Mouse (Mus musculus): ENCODE data around the gene Platr17.
"Not testable (repeated sequence)": the region's sequence is repeated elsewhere in the genome, so short reads cannot be mapped to it uniquely, and the experiment has no call there.

Gene Platr17

DNA sequence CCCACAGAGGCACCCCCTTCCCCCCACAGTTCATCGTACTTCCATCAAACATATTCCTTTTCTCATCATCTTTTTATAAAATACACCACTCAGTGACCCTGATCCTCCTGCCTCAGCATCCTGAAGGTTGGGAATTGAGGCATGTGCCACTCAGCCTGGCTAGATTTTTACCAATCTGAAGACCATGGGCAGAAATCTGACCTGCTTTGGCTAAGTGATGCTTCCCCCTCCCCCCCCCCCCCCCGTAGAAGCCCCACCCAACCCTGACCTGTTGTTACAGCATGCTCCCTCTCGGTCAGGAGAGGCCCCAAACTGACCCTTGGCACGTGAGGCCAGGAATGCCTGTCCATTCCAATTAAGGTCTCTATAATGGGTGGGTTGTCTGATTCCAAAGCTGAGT lies at the start of gene Platr17:
Platr17 (plus strand) TSS at position 301 of the 400 bp plus-strand sequence.
- not testable (repeated sequence) for DNase-seq (ENCODE audit: low spot score)

GRCm38 (mm10) chr17:33857816-33858215 lies 47.1 kb upstream of the Platr17 start:
- DNase-seq (ENCODE audit: low spot score): no peak

DNA sequence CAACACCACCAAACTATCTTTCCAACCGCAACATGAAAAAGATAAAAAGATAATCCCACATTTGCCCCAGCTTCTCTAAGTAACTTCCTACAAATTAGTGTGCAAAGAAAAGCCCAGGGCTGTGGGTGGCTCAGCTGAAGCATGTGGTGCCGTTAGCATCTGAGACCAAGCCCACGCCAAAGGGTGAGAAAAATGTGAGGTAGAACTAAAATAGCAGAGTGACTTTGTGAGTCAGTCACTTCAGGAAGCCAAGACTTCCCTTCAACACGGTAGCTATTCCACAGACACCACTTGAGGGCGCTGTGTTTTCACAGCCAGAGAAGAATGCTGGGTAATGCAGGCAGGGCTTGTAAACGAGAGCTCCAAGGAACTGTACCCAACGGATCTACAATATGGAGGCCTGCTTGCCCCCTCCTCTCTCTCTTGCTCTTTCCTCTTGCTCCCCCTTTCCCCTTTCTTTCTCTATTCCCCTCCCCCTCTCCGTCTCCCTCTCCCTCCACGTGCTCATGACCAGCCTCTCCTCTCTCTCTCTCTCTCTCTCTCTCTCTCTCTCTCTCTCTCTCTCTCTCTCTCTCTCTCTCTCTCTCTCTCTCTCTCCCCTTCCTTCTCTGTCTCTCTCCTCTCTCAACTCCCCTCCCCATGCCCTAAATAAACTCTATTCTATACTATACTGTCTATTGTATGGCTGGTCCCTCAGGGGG lies 39.5 kb upstream of the Platr17 start:
- DNase-seq (ENCODE audit: low spot score): no peak

- DNase-seq (ENCODE audit: low spot score): not testable (repeated sequence)
These were observed 31.4 kb upstream of the Platr17 start, which contains the start of gene Gm7029 for GRCm38 (mm10) chr17:33873537-33873936. Gene Gm7029 (plus strand): TSS chr17:33873837.

DNA sequence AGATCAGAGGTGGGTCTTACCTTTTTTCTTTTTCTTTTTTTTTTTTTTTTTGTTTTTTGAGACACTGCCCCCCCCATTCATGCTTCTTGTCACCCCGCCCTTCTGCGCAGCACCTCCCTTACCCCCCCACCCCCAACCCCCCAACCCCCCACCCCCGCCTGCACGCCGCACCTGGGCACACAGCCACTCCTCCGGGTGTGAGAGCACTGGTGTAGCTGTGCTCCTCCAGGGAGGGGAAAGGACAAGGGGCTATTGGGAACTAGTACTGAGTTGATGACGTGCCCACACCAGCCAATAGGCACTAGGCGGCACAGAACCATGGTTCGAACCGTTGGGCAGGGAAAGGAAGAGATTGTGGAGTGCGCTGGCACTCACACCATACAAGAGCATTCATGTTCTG lies 30.5 kb upstream of the Platr17 start:
- no peak for DNase-seq (ENCODE audit: low spot score)

GRCm38 (mm10) chr17:33875797-33876196 lies 29.1 kb upstream of the Platr17 start:
- not testable (repeated sequence) for DNase-seq (ENCODE audit: low spot score)

- DNase-seq (ENCODE audit: low spot score): not testable (repeated sequence)
These were observed 20.6 kb upstream of the Platr17 start for GRCm38 (mm10) chr17:33884320-33884719.

DNA sequence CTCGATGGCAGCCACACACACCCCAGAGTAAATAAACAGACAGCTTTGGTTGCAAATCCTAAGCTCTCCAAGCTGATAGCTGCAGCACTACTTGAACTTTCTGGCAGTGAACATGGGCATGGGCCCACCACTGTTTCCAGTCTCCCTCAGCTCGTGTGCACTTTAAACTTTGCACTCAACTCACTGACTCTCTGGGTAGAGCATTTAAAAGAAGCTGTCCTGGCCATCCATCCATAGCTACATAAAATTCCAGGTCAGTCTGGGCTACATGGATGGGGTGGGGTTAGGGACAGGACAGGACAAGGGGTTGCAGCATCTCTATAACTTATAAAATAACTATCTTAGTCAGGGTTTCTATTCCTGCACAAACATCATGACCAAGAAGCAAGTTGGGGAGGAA lies 17.1 kb upstream of the Platr17 start:
- not testable (repeated sequence) for DNase-seq (ENCODE audit: low spot score)

- not testable (repeated sequence) for DNase-seq (ENCODE audit: low spot score)
These were observed 16.7 kb upstream of the Platr17 start for GRCm38 (mm10) chr17:33888230-33888629.

DNA sequence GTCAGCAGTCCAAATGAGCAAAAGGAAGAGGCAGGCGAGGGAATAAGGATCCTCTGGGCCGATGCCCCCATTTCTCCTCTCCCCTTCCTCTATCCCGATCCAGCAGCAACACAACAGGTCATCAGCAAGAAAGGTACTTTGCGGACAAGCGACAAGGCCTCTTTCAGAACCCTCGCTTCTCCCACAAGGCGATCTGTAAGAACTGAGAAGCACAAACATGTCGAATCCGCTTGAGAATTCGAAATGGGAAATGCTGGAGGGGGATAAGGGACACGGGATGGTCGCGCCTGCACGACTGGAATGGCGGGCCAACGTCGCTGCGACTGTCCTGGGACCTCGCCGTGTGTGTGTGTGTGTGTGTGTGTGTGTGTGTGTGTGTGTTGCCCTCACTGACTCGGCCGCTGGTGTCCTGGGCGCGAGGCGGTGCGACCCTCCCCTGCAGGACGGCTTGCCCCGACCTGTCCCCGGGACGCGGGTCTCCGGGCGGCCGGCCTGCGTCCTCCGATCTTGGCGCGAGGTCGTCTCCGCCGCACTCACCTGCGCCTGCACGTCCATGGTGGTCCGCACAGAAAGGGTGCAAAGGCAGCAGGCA lies 14.9 kb upstream of the Platr17 start:
- DNase-seq (ENCODE audit: low spot score): not testable (repeated sequence)

DNA sequence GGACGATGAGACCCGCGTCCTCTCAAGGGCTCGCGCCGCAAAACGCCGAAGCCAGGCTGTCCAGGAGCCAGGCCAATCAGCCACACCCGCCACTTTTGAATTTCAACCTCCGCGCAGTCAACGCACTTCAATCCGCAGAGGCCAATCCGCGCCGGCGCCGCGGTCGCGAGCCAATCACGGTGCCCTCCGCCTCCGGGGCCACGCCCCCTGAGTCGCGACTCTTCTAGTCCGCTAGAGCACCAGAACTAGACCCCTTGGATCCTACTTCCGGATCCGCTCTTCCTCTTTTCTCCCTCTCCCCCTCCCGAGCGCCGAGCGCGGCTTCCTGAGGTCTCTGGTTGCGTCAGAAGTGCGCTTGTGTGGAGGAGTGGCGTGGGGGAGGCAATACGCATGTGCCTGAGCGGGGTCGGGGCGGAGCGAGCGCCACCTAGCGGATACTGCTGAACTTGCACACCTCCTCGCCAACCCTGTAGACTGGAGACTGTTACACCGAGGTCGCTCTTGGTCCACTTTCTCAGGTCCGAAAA lies 14.3 kb upstream of the Platr17 start, which contains the start of gene Kifc1:
Kifc1 (minus strand) TSS at position 129 of the 527 bp plus-strand sequence.
- peak; percentile 100 for DNase-seq (ENCODE audit: low spot score)

GRCm38 (mm10) chr17:33891357-33891756 lies 13.6 kb upstream of the Platr17 start:
- DNase-seq (ENCODE audit: low spot score): no peak

GRCm38 (mm10) chr17:33891892-33892291 lies 13.0 kb upstream of the Platr17 start:
- DNase-seq (ENCODE audit: low spot score): not testable (repeated sequence)

DNA sequence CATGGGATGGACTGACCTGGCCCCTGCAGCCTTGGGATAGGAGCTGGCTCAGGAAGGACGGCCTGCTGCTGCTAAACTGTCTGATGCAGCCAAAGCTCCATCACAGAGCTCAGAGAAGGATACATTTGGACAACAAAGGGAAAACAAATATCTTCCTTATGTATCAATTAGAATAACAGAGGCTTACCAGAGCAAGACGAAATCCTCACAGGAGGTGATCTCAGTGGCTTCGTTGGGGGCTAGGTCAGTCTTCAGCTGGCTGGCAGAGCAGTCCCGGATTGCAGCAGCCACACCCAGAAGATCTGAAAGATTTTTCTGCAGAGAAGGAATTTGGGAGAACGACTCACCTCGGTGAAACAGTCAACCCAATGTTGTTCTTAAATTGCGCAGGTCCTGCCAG lies 12.5 kb upstream of the Platr17 start:
- peak; percentile 36 for DNase-seq (ENCODE audit: low spot score)

DNA sequence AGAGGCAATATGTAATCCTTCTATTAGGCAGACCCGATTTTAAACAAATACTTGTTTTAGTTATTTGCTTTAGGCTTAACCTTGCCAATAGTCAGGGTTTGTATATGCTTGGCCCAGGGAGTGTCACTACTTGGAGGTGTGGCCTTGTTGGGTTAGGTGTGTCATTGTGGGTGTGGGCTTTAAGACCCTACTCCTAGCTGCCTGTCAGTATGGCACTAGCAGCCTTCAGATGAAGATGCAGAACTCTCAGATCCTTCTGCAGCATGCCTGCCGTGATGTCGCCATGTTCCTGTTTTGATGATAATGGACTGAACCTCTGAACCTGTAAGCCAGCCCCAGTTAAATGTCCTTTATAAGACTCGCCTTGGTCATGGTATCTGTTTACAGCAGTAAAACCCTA lies 11.9 kb upstream of the Platr17 start:
- not testable (repeated sequence) for DNase-seq (ENCODE audit: low spot score)

GRCm38 (mm10) chr17:33897114-33897794 lies 7.7 kb upstream of the Platr17 start:
- no peak for DNase-seq (ENCODE audit: low spot score)

- not testable (repeated sequence) for DNase-seq (ENCODE audit: low spot score)
These were observed 6.7 kb upstream of the Platr17 start for GRCm38 (mm10) chr17:33898193-33898592.

DNA sequence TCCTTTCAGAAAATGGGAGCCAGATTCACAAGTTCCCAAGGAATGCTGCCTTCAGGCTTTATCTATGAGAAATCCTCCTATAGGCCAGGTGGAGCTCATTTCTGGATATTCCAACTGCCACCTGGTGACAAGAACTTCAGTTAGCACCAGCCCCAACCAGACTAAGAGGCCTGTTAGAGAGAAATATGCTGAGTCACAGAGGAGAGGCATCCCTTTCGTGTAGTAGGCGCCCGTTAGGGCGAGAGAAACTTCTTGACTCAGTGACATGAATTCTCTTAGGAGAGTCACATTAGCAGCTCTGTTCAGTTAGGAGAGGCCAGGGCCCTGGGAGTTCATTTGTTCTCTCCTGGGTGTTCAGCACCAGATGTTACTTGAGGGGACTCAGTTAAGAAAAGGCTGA lies 5.3 kb upstream of the Platr17 start:
- no peak for DNase-seq (ENCODE audit: low spot score)

- DNase-seq (ENCODE audit: low spot score): no peak
These were observed 4.5 kb upstream of the Platr17 start for GRCm38 (mm10) chr17:33900281-33900988.

- no peak for DNase-seq (ENCODE audit: low spot score)
These were observed 4.0 kb upstream of the Platr17 start for GRCm38 (mm10) chr17:33900989-33901314.

- peak; percentile 78 for DNase-seq (ENCODE audit: low spot score)
These were observed 3.3 kb upstream of the Platr17 start for GRCm38 (mm10) chr17:33901653-33902052.

DNA sequence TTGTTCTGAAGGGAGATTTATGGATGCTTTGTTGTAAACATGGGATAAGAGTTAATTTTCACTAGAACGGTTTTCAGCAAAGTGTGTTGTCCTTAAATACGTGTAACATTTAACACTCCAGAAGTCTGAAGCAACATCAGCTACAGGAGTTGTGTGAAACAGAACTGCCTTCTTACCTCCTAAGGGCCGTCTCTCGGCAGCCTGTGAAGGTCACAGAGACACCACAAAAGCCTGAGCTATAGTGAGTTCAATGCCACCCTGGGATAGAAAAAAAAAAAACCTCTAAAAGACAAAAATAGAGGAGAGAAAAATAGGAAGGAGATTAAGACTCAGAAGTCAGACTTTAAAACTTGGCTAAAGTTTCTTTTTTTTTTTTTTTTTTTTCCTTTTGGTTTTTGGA lies 2.9 kb upstream of the Platr17 start:
- no peak for DNase-seq (ENCODE audit: low spot score)

Measured in testis, postnatal 14 days (tissue).